Mouse (Mus musculus) CH12.LX (cell line): ENCODE measurements around the gene Cldn7. TPM values are rescaled to one million over a fixed set of nuclear protein-coding genes. Genes with fewer than 3 reads are reported as not detected.

ENCODE experiments used
- DNase-seq: peaks from one replicate; pipeline ENCODE4 v3.0.0-alpha.2; 2013; ENCODE audit errors: extremely low read depth
- H3K27ac ChIP-seq: 2 replicates; pipeline ENCODE4 v1.5.1; 2012; ENCODE audit warnings: low read depth, mild to moderate bottlenecking, control low read depth, moderate library complexity; ENCODE audit not compliant: insufficient read depth
- H3K27me3 ChIP-seq: replicated peaks from 2 replicates; pipeline ENCODE3; 2012; ENCODE audit warnings: inconsistent platforms
- H3K36me3 ChIP-seq, 2 experiments: replicated peaks in 1 of 2; 2 replicates each; pipeline versions ENCODE3 to v1.6.1; 2012; ENCODE audit warnings: inconsistent platforms in 1 of 2, low read length in 1 of 2, mild to moderate bottlenecking in 1 of 2, mixed read lengths in 1 of 2, moderate library complexity in 1 of 2; ENCODE audit not compliant: control insufficient read depth in 1 of 2, insufficient read depth in 1 of 2
- H3K4me1 ChIP-seq, 2 experiments: 2 replicates each; pipeline ENCODE4 v1.6.1; 2012; ENCODE audit warnings: inconsistent platforms in 1 of 2, moderate library complexity in 1 of 2; ENCODE audit not compliant: insufficient read depth in 2 of 2, control insufficient read depth in 1 of 2
- H3K4me2 ChIP-seq: 2 replicates; pipeline ENCODE4 v1.6.1; 2012; ENCODE audit warnings: low read depth, mild to moderate bottlenecking, control low read depth; ENCODE audit not compliant: poor library complexity, insufficient read depth, severe bottlenecking
- H3K4me3 ChIP-seq, 3 experiments: fragments of 150-350 bp in 1 of 3; sonication (generic) in 1 of 3; replicated peaks in 1 of 3; 2 replicates each; pipeline versions ENCODE3 to v1.5.1; 2011 to 2012; ENCODE audit warnings: low read depth in 2 of 3, low read length in 2 of 3, mild to moderate bottlenecking in 2 of 3, moderate library complexity in 2 of 3, control low read depth in 1 of 3, improper control_type of control experiment in 1 of 3, inconsistent platforms in 1 of 3, mixed read lengths in 1 of 3; ENCODE audit not compliant: poor library complexity in 1 of 3
- H3K79me2 ChIP-seq: replicated peaks from 2 replicates; pipeline ENCODE4 v1.6.1; 2012; ENCODE audit warnings: mild to moderate bottlenecking, moderate library complexity; ENCODE audit not compliant: control insufficient read depth, poor library complexity, insufficient read depth, severe bottlenecking; ENCODE audit errors: extremely low read depth
- H3K9ac ChIP-seq: 2 replicates; pipeline ENCODE4 v1.6.1; 2012; ENCODE audit warnings: low read depth, mild to moderate bottlenecking, control low read depth, moderate library complexity; ENCODE audit not compliant: insufficient read depth
- H3K9me3 ChIP-seq: replicated peaks from 2 replicates; pipeline ENCODE3; 2012; ENCODE audit warnings: low read length, inconsistent platforms, mixed read lengths
- BHLHE40 ChIP-seq: IDR thresholded peaks from 2 replicates; pipeline ENCODE4 v1.6.1; 2011; ENCODE audit warnings: mild to moderate bottlenecking, low read depth, low read length, improper control_type of control experiment
- CHD2 ChIP-seq: IDR thresholded peaks from 2 replicates; pipeline ENCODE4 v1.6.1; 2011; ENCODE audit warnings: low read length, improper control_type of control experiment
- CTCF ChIP-seq, 2 experiments: IDR thresholded peaks in 1 of 2; conservative IDR thresholded peaks in 1 of 2; 2 replicates each; pipeline ENCODE4 v1.5.1; 2011 to 2012; ENCODE audit warnings: low read depth in 2 of 2, low read length in 2 of 2, improper control_type of control experiment in 1 of 2, inconsistent platforms in 1 of 2, mild to moderate bottlenecking in 1 of 2, moderate library complexity in 1 of 2
- E2F4 ChIP-seq: IDR thresholded peaks from 2 replicates; pipeline ENCODE4 v1.6.1; 2011; ENCODE audit warnings: low read depth, low read length, improper control_type of control experiment; ENCODE audit not compliant: insufficient replicate concordance
- ELF1 ChIP-seq: IDR thresholded peaks from 2 replicates; pipeline ENCODE4 v1.6.1; 2014; ENCODE audit warnings: low read depth, mild to moderate bottlenecking, inconsistent platforms, low read length, improper control_type of control experiment
- EP300 ChIP-seq: IDR thresholded peaks from 2 replicates; pipeline ENCODE4 v1.6.1; 2011; ENCODE audit warnings: low read length, improper control_type of control experiment
- ETS1 ChIP-seq: conservative IDR thresholded peaks from 2 replicates; pipeline ENCODE4 v1.6.1; 2012; ENCODE audit warnings: low read depth, mild to moderate bottlenecking, inconsistent platforms, low read length, improper control_type of control experiment, moderate library complexity
- GABPA ChIP-seq: IDR thresholded peaks from 2 replicates; pipeline ENCODE4 v1.6.1; 2012; ENCODE audit warnings: low read depth, low read length, improper control_type of control experiment, inconsistent platforms; ENCODE audit not compliant: insufficient replicate concordance
- JUND ChIP-seq: conservative IDR thresholded peaks from 2 replicates; pipeline ENCODE4 v1.6.1; 2011; ENCODE audit warnings: low read depth, low read length, improper control_type of control experiment
- MAFK ChIP-seq: IDR thresholded peaks from 2 replicates; pipeline ENCODE4 v1.6.1; 2011; ENCODE audit warnings: low read length, improper control_type of control experiment; ENCODE audit not compliant: insufficient replicate concordance
- MAX ChIP-seq: IDR thresholded peaks from 2 replicates; pipeline ENCODE4 v1.6.1; 2011; ENCODE audit warnings: low read length, improper control_type of control experiment
- MAZ ChIP-seq: IDR thresholded peaks from 2 replicates; pipeline ENCODE4 v1.6.1; 2012; ENCODE audit warnings: low read depth, mild to moderate bottlenecking, inconsistent platforms, low read length, improper control_type of control experiment, moderate library complexity
- MEF2A ChIP-seq: IDR thresholded peaks from 2 replicates; pipeline ENCODE4 v1.6.1; 2014; ENCODE audit warnings: low read depth, mild to moderate bottlenecking, inconsistent platforms, low read length, improper control_type of control experiment, borderline replicate concordance
- MXI1 ChIP-seq: IDR thresholded peaks from 2 replicates; pipeline ENCODE4 v1.6.1; 2011; ENCODE audit warnings: mild to moderate bottlenecking, low read depth, low read length, improper control_type of control experiment
- MYC ChIP-seq: IDR thresholded peaks from 2 replicates; pipeline ENCODE4 v1.6.1; 2011; ENCODE audit warnings: low read depth, mild to moderate bottlenecking, improper control_type of control experiment, low read length
- NRF1 ChIP-seq: IDR thresholded peaks from 2 replicates; pipeline ENCODE4 v1.6.1; 2014; ENCODE audit warnings: low read depth, mild to moderate bottlenecking, inconsistent platforms, low read length, improper control_type of control experiment, moderate library complexity
- PAX5 ChIP-seq: IDR thresholded peaks from 2 replicates; pipeline ENCODE4 v1.6.1; 2012; ENCODE audit warnings: low read length, inconsistent platforms, mixed read lengths
- POLR2A ChIP-seq: IDR thresholded peaks from 2 replicates; pipeline ENCODE4 v1.6.1; 2011; ENCODE audit warnings: low read depth, mild to moderate bottlenecking, improper control_type of control experiment, low read length
- POLR2AphosphoS2 ChIP-seq: IDR thresholded peaks from 2 replicates; pipeline ENCODE4 v1.6.1; 2011; ENCODE audit warnings: low read depth, low read length, improper control_type of control experiment
- RAD21 ChIP-seq: IDR thresholded peaks from 2 replicates; pipeline ENCODE4 v1.6.1; 2011; ENCODE audit warnings: low read depth, mild to moderate bottlenecking, low read length, improper control_type of control experiment, moderate library complexity
- SMC3 ChIP-seq: IDR thresholded peaks from 2 replicates; pipeline ENCODE4 v1.6.1; 2011; ENCODE audit warnings: low read depth, low read length, improper control_type of control experiment
- TCF12 ChIP-seq: IDR thresholded peaks from 2 replicates; pipeline ENCODE4 v1.6.1; 2014; ENCODE audit warnings: low read depth, mild to moderate bottlenecking, inconsistent platforms, low read length, improper control_type of control experiment
- UBTF ChIP-seq: IDR thresholded peaks from 2 replicates; pipeline ENCODE4 v1.6.1; 2012; ENCODE audit warnings: low read depth, mild to moderate bottlenecking, inconsistent platforms, low read length, improper control_type of control experiment, moderate library complexity
- ZC3H11A ChIP-seq: IDR thresholded peaks from 2 replicates; pipeline ENCODE4 v1.6.1; 2012; ENCODE audit warnings: low read depth, mild to moderate bottlenecking, inconsistent platforms, low read length, improper control_type of control experiment
- ZKSCAN1 ChIP-seq: IDR thresholded peaks from 2 replicates; pipeline ENCODE4 v1.6.1; 2012; ENCODE audit warnings: low read depth, inconsistent platforms, low read length, improper control_type of control experiment, borderline replicate concordance
- dilution Hi-C: fragments of 300-500 bp; cut with MboI; formaldehyde crosslinking; loops from 2 replicates; pipeline ENCODE4 v1.14.3; 2020; ENCODE audit warnings: low sequenced_read_pairs; ENCODE audit not compliant: extremely low pct_unique_long_range_greater_than_20kb, extremely low pct_ligation_motif_present
- in situ Hi-C: fragments of 300-500 bp; cut with MboI; formaldehyde crosslinking; loops from 3 replicates; pipeline ENCODE4 v1.14.3; 2019; ENCODE audit warnings: low sequenced_read_pairs, low pct_ligation_motif_present, low pct_unique_long_range_greater_than_20kb, mixed read lengths
- polyA plus RNA-seq: library from polyadenylated mRNA; unstranded; fragments of >175 nt; gene quantifications from 2 replicates; pipeline ENCODE4 v1.2.1, GENCODE M21; 2012; ENCODE audit warnings: low read depth; ENCODE audit not compliant: insufficient read length
- total RNA-seq, 2 experiments: library from RNA; depleted of rRNA; stranded (reverse); fragments of 300-350 nt in 1 of 2; fragments of >200 nt in 1 of 2; gene quantifications; 2 replicates each; pipeline ENCODE4 v1.2.3; 2012 to 2014

Gene Cldn7
- total and polyA plus RNA-seq, 3 experiments: not detected

DNA sequence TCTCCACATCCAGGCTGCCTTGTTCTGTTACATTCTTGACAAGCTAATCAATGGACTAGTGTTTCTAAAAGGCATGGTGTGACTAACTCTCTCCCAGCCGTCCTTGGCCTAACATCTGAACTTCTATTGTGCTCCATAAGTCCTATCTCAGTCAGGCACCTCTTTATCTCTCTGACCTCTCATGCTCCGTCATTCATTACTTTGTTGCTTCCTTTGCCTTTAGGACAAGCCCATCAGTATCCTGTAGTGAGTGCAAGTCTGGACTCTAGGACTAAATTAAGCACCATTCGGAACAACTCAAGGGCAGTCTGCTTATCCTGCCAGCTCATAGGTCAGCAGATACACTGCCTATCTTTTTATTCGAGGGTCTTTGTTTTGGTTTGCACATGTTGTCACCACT, 11.7 kb downstream of the Cldn7 start:
- no peak for DNase-seq
- Histone ChIP-seq H3K27me3 (no peaks in the 10 kb centered on the region), H3K27ac (no peak overlapping the region), H3K4me3 (no peak overlapping the region), H3K9ac (no peak overlapping the region), H3K36me3 (peaks cover 47 to 74% of the 10 kb centered on the region in 2 experiments), H3K4me1 (peaks cover 2 to 33% of the 10 kb centered on the region in 2 experiments; a peak in 2 of 4 replicates), H3K79me2 (peaks cover 20% of the 10 kb centered on the region), H3K4me2 (no peak overlapping the region), H3K9me3 (peaks cover 2% of the 10 kb centered on the region)
- dilution Hi-C loops (no loop called here), in situ Hi-C loops (no loop called here)
- TF ChIP-seq ELF1 (no peak), RAD21 (no peak), MYC (no peak), JUND (no peak), ZC3H11A (no peak), MXI1 (no peak), MAFK (no peak), POLR2AphosphoS2 (no peak), MAZ (no peak), POLR2A (no peak), ETS1 (no peak), ZKSCAN1 (no peak), MAX (no peak)

DNA sequence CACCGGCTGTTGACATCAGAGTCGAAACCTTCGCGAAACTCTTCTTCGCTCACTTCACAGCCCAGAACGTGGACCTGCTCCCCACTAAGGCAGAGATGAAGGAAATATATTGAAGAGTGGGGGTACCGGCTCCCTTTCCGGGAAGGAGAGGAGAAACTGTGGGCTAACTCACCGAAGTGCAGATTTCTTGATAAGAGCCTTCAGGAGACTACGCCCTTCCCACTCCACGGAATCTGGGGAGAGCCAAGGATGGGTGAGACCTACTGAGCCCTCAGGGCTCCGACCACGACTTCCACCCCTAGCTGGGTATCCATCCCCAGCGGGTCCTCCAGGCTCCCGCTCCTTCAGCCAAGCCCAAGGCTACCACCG, 15.2 kb downstream of the Cldn7 start:
- H3K4me1 ChIP-seq: peaks cover 5 to 33% of the 10 kb centered on the region in 2 experiments
- DNase-seq: no peak
- no peaks in the 10 kb centered on the region for H3K27me3 ChIP-seq
- H3K9me3 ChIP-seq: peaks cover 2% of the 10 kb centered on the region
- in situ Hi-C loops: no loop called here
- peak overlapping the region; percentile 88 for H3K4me2 ChIP-seq
- no peak for TF ChIP-seq MAX
- no peak for TF ChIP-seq NRF1
- TF ChIP-seq MAFK: no peak
- no peak for TF ChIP-seq CHD2
- TF ChIP-seq BHLHE40: no peak
- no peak for TF ChIP-seq SMC3
- TF ChIP-seq MXI1: no peak
- TF ChIP-seq ZKSCAN1: no peak
- TF ChIP-seq E2F4: no peak
- TF ChIP-seq UBTF: no peak
- TF ChIP-seq CTCF (conservative IDR thresholded peaks at IDR 0.05 in 1 of 2, IDR thresholded peaks at IDR 0.05 in 1 of 2; ENCODE audit: low read depth in 2 of 2, low read length in 2 of 2): no peak
- TF ChIP-seq PAX5: no peak
- no peak for TF ChIP-seq MEF2A
- no peak for TF ChIP-seq POLR2A
- no peak for TF ChIP-seq EP300
- no peak for TF ChIP-seq GABPA
- no peak for TF ChIP-seq TCF12
- TF ChIP-seq ELF1: no peak
- peak overlapping the region; percentile 89 for H3K9ac ChIP-seq
- peaks cover 45% of the 10 kb centered on the region for H3K79me2 ChIP-seq
- H3K4me3 ChIP-seq: peak overlapping the region; percentile 76 to 98 (median 82)
- H3K27ac ChIP-seq: peak overlapping the region; percentile 71; the same call in 1 of the 2 replicates
- H3K36me3 ChIP-seq: peaks cover 29 to 59% of the 10 kb centered on the region in 2 experiments
- dilution Hi-C loops: no loop called here
